Mouse (Mus musculus): ENCODE measurements around the gene 1700010I14Rik. TPM values are rescaled to one million over a fixed set of nuclear protein-coding genes. Genes with fewer than 3 reads are reported as not detected.

Gene 1700010I14Rik
- polyA plus RNA-seq (2015; fragmentation: Nextera tagmentation; extraction: Ambion mirVana): 2.7 and 2.8 TPM in 2 replicates

DNA sequence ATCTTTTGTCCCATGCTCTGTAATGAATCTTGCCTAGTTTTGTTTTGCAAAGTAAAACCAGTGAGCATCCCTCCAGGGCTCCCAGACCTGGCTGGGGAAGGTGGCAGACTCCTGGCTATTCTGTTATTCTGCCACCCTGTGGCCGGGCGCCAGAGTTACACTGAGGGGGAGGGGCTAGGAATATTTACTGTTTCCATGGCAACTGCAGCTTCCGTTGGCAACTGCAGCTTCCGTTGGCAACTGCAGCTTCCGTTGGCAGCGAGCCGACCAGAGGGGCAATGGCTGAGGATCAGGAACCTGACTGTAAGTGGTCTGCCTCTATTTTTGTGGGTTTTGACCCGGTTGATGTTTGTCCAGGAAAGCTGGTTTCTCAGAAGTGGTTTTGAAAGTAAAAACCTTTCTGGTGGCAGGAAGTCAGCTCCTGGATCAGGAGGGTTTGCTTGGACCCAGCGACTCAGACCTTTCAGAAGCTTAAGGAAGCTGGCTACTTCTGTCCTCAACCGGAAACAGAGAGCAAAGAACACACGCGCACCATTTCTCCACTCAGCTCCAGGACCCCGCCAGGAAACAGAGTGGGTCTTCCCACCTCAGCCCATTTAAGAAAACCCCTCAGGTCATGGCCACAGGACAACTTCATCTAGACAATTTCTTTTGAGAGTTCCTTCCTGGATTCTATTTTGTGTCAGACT is at the start of gene 1700010I14Rik:
1700010I14Rik (plus strand) TSS at position 215 of the 689 bp plus-strand sequence.
- H3K9ac ChIP-seq (replicated peaks; ENCODE audit: low read depth): peak within 1 kb of the TSS; percentile 27; the same call in 1 of the 2 replicates
- peak within 1 kb of the TSS; percentile 61 for H3K4me2 ChIP-seq (replicated peaks; ENCODE audit: low read depth, low read length)
- H3K9me3 ChIP-seq (ENCODE audit: low read length): no peaks in the 10 kb centered on the region
- H3K36me3 ChIP-seq (ENCODE audit: insufficient read depth, low read length): no peaks in the 10 kb centered on the region
- peak within 1 kb of the TSS; percentile 29 for H3K4me3 ChIP-seq (ENCODE audit: low read depth, low read length)
- 5% methylated on average over 13 of the region's 13 CpGs for WGBS
- DNase-seq (ENCODE audit: low spot score) (peak; percentile 88), ATAC-seq (peak; percentile 73)
- peak; percentile 76 for TF ChIP-seq CTCF (IDR thresholded peaks at IDR 0.05)
- peak; percentile 73 for TF ChIP-seq EP300 (IDR thresholded peaks at IDR 0.05)
- H3K27ac ChIP-seq (ENCODE audit: low read length): peak within 1 kb of the TSS; percentile 39
- no peaks in the 10 kb centered on the region for H3K27me3 ChIP-seq (replicated peaks; ENCODE audit: insufficient read depth, low read length)
- peaks cover 6% of the 10 kb centered on the region; the same call in 1 of the 2 replicates for H3K4me1 ChIP-seq (ENCODE audit: insufficient read depth, low read depth, low read length)

- DNase-seq (ENCODE audit: low spot score) (no peak), ATAC-seq (no peak)
- Histone ChIP-seq H3K4me3 (ENCODE audit: low read depth, low read length) (no peak overlapping the region), H3K4me1 (ENCODE audit: insufficient read depth, low read depth, low read length) (no peaks in the 10 kb centered on the region), H3K27ac (ENCODE audit: low read length) (no peak overlapping the region), H3K4me2 (replicated peaks; ENCODE audit: low read depth, low read length) (no peak overlapping the region), H3K36me3 (ENCODE audit: insufficient read depth, low read length) (no peaks in the 10 kb centered on the region), H3K27me3 (replicated peaks; ENCODE audit: insufficient read depth, low read length) (no peaks in the 10 kb centered on the region), H3K9me3 (ENCODE audit: low read length) (no peaks in the 10 kb centered on the region), H3K9ac (replicated peaks; ENCODE audit: low read depth) (no peak overlapping the region)
- WGBS: 77% methylated on average over 5 of the region's 5 CpGs
- TF ChIP-seq CTCF (IDR thresholded peaks at IDR 0.05) (no peak), EP300 (IDR thresholded peaks at IDR 0.05) (no peak)
These were observed 36.5 kb upstream of the 1700010I14Rik start for GRCm38 (mm10) chr17:8951588-8951987.

DNA sequence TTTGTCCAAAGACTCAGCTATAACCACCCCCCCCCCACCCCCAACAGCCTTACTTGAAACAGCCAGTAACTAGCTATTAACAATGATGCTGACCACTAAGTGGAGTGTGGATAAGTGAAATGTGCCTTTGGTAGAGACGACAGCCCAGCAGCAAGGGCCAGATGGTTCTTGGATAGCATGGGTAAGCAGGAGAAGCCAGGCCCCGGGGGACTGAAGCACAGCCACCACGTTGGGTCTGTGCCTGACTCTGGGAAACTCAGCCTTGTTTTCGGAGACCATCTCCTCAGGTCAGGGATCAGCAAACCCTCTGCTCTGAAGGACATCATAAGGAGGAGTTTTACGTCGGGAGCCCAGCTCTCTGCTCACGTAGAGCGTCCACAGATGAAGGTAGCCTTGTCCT is 35.2 kb upstream of the 1700010I14Rik start:
- Histone ChIP-seq H3K27ac (ENCODE audit: low read length) (no peak overlapping the region), H3K4me2 (replicated peaks; ENCODE audit: low read depth, low read length) (no peak overlapping the region), H3K9ac (replicated peaks; ENCODE audit: low read depth) (no peak overlapping the region), H3K4me1 (ENCODE audit: insufficient read depth, low read depth, low read length) (no peaks in the 10 kb centered on the region), H3K9me3 (ENCODE audit: low read length) (no peaks in the 10 kb centered on the region), H3K4me3 (ENCODE audit: low read depth, low read length) (no peak overlapping the region), H3K27me3 (replicated peaks; ENCODE audit: insufficient read depth, low read length) (no peaks in the 10 kb centered on the region), H3K36me3 (ENCODE audit: insufficient read depth, low read length) (no peaks in the 10 kb centered on the region)
- no peak for TF ChIP-seq CTCF (IDR thresholded peaks at IDR 0.05)
- TF ChIP-seq EP300 (IDR thresholded peaks at IDR 0.05): no peak
- WGBS: 85% methylated on average over 8 of the region's 8 CpGs
- DNase-seq (ENCODE audit: low spot score): no peak
- no peak for ATAC-seq

DNA sequence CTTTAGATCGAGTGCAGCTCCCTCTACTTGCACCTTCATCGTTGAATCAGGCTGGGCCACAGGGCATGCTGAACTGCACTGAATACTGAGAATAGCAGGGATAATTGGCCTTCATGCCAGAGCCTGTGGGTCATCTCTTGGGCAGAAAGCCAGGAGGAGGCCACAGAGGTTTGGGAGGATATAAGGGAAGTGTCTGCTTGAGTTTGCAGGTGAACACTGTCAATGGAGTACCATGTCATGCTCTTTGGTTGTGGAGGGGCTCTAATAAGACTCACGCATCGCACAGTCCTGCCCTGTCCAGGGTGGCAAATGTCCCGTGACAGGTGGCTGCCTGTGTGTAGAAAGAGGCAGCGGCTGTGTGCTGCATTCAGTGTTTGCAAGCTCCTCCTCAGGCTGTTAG is 30.0 kb upstream of the 1700010I14Rik start:
- Histone ChIP-seq H3K4me3 (ENCODE audit: low read depth, low read length) (no peak overlapping the region), H3K9me3 (ENCODE audit: low read length) (no peaks in the 10 kb centered on the region), H3K36me3 (ENCODE audit: insufficient read depth, low read length) (no peaks in the 10 kb centered on the region), H3K9ac (replicated peaks; ENCODE audit: low read depth) (no peak overlapping the region), H3K27me3 (replicated peaks; ENCODE audit: insufficient read depth, low read length) (no peaks in the 10 kb centered on the region), H3K4me2 (replicated peaks; ENCODE audit: low read depth, low read length) (no peak overlapping the region), H3K27ac (ENCODE audit: low read length) (no peak overlapping the region), H3K4me1 (ENCODE audit: insufficient read depth, low read depth, low read length) (no peaks in the 10 kb centered on the region)
- 75% methylated on average over 6 of the region's 6 CpGs for WGBS
- DNase-seq (ENCODE audit: low spot score) (no peak), ATAC-seq (no peak)
- TF ChIP-seq EP300 (IDR thresholded peaks at IDR 0.05) (no peak), CTCF (IDR thresholded peaks at IDR 0.05) (no peak)

GRCm38 (mm10) chr17:8960386-8960785 is 27.7 kb upstream of the 1700010I14Rik start:
- no peaks in the 10 kb centered on the region for H3K36me3 ChIP-seq (ENCODE audit: insufficient read depth, low read length)
- H3K4me3 ChIP-seq (ENCODE audit: low read depth, low read length): no peak overlapping the region
- ATAC-seq (no peak), DNase-seq (ENCODE audit: low spot score) (no peak)
- no peak overlapping the region for H3K4me2 ChIP-seq (replicated peaks; ENCODE audit: low read depth, low read length)
- TF ChIP-seq EP300 (IDR thresholded peaks at IDR 0.05): no peak
- TF ChIP-seq CTCF (IDR thresholded peaks at IDR 0.05): no peak
- no peaks in the 10 kb centered on the region for H3K4me1 ChIP-seq (ENCODE audit: insufficient read depth, low read depth, low read length)
- H3K9me3 ChIP-seq (ENCODE audit: low read length): no peaks in the 10 kb centered on the region
- whole genome bisulfite sequencing: 94% methylated on average over 4 of the region's 4 CpGs
- no peak overlapping the region for H3K9ac ChIP-seq (replicated peaks; ENCODE audit: low read depth)
- no peaks in the 10 kb centered on the region for H3K27me3 ChIP-seq (replicated peaks; ENCODE audit: insufficient read depth, low read length)
- H3K27ac ChIP-seq (ENCODE audit: low read length): no peak overlapping the region

GRCm38 (mm10) chr17:8961097-8961496 is 27.0 kb upstream of the 1700010I14Rik start:
- TF ChIP-seq EP300 (IDR thresholded peaks at IDR 0.05): no peak
- TF ChIP-seq CTCF (IDR thresholded peaks at IDR 0.05): no peak
- no peak overlapping the region for H3K4me2 ChIP-seq (replicated peaks; ENCODE audit: low read depth, low read length)
- no peaks in the 10 kb centered on the region for H3K36me3 ChIP-seq (ENCODE audit: insufficient read depth, low read length)
- DNase-seq (ENCODE audit: low spot score) (no peak), ATAC-seq (no peak)
- 87% methylated on average over 5 of the region's 5 CpGs for WGBS
- H3K27ac ChIP-seq (ENCODE audit: low read length): no peak overlapping the region
- H3K9ac ChIP-seq (replicated peaks; ENCODE audit: low read depth): no peak overlapping the region
- no peaks in the 10 kb centered on the region for H3K9me3 ChIP-seq (ENCODE audit: low read length)
- H3K4me3 ChIP-seq (ENCODE audit: low read depth, low read length): no peak overlapping the region
- no peaks in the 10 kb centered on the region for H3K4me1 ChIP-seq (ENCODE audit: insufficient read depth, low read depth, low read length)
- H3K27me3 ChIP-seq (replicated peaks; ENCODE audit: insufficient read depth, low read length): no peaks in the 10 kb centered on the region

All from lung, postnatal 0 days (tissue).